In the genomic region with DNA sequence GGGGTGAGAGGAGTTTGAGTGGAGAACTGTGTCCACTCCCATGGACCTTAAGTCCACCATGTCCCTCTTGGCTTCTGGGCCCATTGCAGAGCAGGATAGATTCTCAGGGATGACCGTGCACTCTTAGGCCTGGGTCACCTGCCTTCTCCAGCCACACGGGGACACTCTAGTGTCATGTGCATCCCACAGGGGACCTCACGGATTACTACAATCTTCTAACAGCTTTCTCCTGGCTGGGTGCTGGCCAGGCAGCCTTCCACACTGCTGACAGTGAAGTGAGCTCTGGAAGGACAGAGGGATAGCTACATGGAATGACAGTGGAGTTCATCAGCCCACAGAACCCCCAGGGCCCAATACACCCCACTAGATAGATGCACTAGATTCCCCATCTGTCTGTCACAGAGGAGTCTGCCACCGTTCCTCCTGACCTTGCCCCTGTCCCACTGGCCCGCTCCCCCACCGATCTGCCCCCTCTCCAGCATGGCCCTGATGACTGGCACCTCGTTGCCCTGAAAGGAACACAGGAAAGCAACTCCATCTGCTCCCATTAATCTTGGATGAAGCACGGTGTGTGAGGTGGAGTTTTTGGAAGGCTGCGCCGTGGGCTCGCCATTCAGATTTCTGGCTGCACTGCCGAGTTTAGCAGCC, we compare ENCODE assay signal across 16 mouse cellular contexts.
DNase-seq lines count a peak whose midpoint lies in the region; ATAC-seq and TF ChIP-seq lines count a peak whose summit lies in the region.
"Had no signal": no experiment of that assay in that cellular context is flagged by ENCODE, and none has a peak within 500 bp of the region (broad histone marks: within the 10 kb centered on the region; RNA-seq: fewer than 3 reads in every experiment).

No protein-coding gene starts in this region.

- ATAC-seq in erythroid progenitor cell, adult 5-6 weeks (replicated peaks; ENCODE audit: low FRiP score, poor library complexity, severe bottlenecking) = no peak
- ATAC-seq in frontal cortex, adult (ENCODE audit: low TSS enrichment) = no peak
- ATAC-seq: forebrain, embryonic 15.5 days had no signal

- TF ChIP-seq CTCF in gastrocnemius, adult 2 months (IDR thresholded peaks at IDR 0.05) = peak; percentile 52
- peak; percentile 49 for TF ChIP-seq CTCF in layer of hippocampus, adult 2 months (conservative IDR thresholded peaks at IDR 0.05)

- DNase-seq in gastrocnemius, adult 2 months = no peak
- no peak for DNase-seq in gastrocnemius, postnatal 4 days (ENCODE audit: low spot score in 2 of 2)
- no peak for DNase-seq in layer of hippocampus, adult 2 months (ENCODE audit: low spot score in 2 of 2)
- no peak for DNase-seq in layer of hippocampus, postnatal 36 days
- peak; percentile 55 for DNase-seq in brain, adult 2 months (ENCODE audit: low read depth, low spot score)
- peak; percentile 69 to 71 for DNase-seq in cerebellum, postnatal 14 days
- DNase-seq: adrenal gland, postnatal 25 days; gastrocnemius, postnatal 14 days; kidney, postnatal 25 days; lung, postnatal 10 days; right cerebral cortex, postnatal 14 days; thymus, adult 2 months had no signal

- no peak overlapping the region; the same call in 1 of the 2 replicates for H3K27ac ChIP-seq in gastrocnemius, adult 2 months
- H3K27ac ChIP-seq in layer of hippocampus, adult 2 months = no peak overlapping the region
- H3K27ac ChIP-seq: forebrain, embryonic 15.5 days; midbrain, embryonic 10.5 days had no signal

- H3K4me3 ChIP-seq in gastrocnemius, adult 2 months = no peak overlapping the region
- no peak overlapping the region for H3K4me3 ChIP-seq in layer of hippocampus, adult 2 months
- H3K4me3 ChIP-seq: forebrain, embryonic 15.5 days; midbrain, embryonic 10.5 days had no signal

- intact Hi-C loops in gastrocnemius, adult 2 months (cut with DNase I) = no loop called here

Comparison
In these comparisons a context has a peak if more than half of its experiments do, and no peak if none do; other contexts are left out.
1. DNase-seq: peak in brain, adult 2 months (single experiment) and cerebellum, postnatal 14 days (2 of 2); none in gastrocnemius, adult 2 months (single experiment), gastrocnemius, postnatal 4 days (0 of 2), layer of hippocampus, adult 2 months (0 of 2) and layer of hippocampus, postnatal 36 days (0 of 2).